Mouse (Mus musculus) duodenum, adult 2 months (tissue): ENCODE measurements around the gene Srsf10. TPM values are rescaled to one million over a fixed set of nuclear protein-coding genes. Genes with fewer than 3 reads are reported as not detected.

Experiments used
- polyA plus RNA-seq: library from polyadenylated mRNA; depleted of rRNA; stranded (reverse); fragments of >200 nt; gene quantifications from 2 replicates; pipeline ENCODE4 v1.2.3, GENCODE M21; 2012; ENCODE audit warnings: low replicate concordance; rRNA removed

The Srsf10 gene
- 31.2 and 53.2 TPM in 2 replicates for polyA plus RNA-seq

GRCm38 (mm10) chr4:135855536-135856222 lies at the start of gene Srsf10:
Gene Srsf10 (plus strand): TSS chr4:135855747.

GRCm38 (mm10) chr4:135873526-135874202 lies 18.1 kb downstream of the Srsf10 start, which contains the start of gene Pnrc2:
Gene Pnrc2 (minus strand): TSS chr4:135873850.

GRCm38 (mm10) chr4:135895071-135895571 lies 39.6 kb downstream of the Srsf10 start, which contains the start of gene Cnr2:
Gene Cnr2 (plus strand): TSS chr4:135895394.

Other genes starting within 250 kb of the Srsf10 start
- gene Ifnlr1, start 169.5 kb upstream of the Srsf10 start, polyA plus RNA-seq: 4.1 and 5.8 TPM in 2 replicates
- gene Il22ra1, start 127.6 kb upstream of the Srsf10 start, polyA plus RNA-seq: 46.3 and 67.2 TPM in 2 replicates
- gene Myom3, start 96.0 kb upstream of the Srsf10 start, polyA plus RNA-seq: 0.37 and 0.43 TPM in 2 replicates
- 3.4 and 3.8 TPM in 2 replicates for gene Pnrc2, start 18.1 kb downstream of the Srsf10 start, polyA plus RNA-seq
- gene Cnr2, start 39.6 kb downstream of the Srsf10 start, polyA plus RNA-seq: 0.25 and 0.60 TPM in 2 replicates
- gene Fuca1, start 65.0 kb downstream of the Srsf10 start, polyA plus RNA-seq: 68.8 and 70.6 TPM in 2 replicates
- gene Hmgcl, start 90.7 kb downstream of the Srsf10 start, polyA plus RNA-seq: 60.5 and 79.9 TPM in 2 replicates
- gene Gale, start 108.0 kb downstream of the Srsf10 start, polyA plus RNA-seq: 172 and 258 TPM in 2 replicates
- 154 and 222 TPM in 2 replicates for gene Lypla2, start 116.9 kb downstream of the Srsf10 start, polyA plus RNA-seq
- 28.5 and 60.6 TPM in 2 replicates for gene Pithd1, start 131.5 kb downstream of the Srsf10 start, polyA plus RNA-seq
- 2.6 and 3.3 TPM in 2 replicates for gene Eloa, start 166.0 kb downstream of the Srsf10 start, polyA plus RNA-seq
- 112 and 150 TPM in 2 replicates for gene Rpl11, start 197.7 kb downstream of the Srsf10 start, polyA plus RNA-seq